Mouse (Mus musculus): ENCODE measurements around the gene Rnf207. TPM values are rescaled to one million over a fixed set of nuclear protein-coding genes. Genes with fewer than 3 reads are reported as not detected.

Rnf207 gene
- polyA plus RNA-seq, 1 experiment from 2014 or later, result 0.84 TPM

DNA sequence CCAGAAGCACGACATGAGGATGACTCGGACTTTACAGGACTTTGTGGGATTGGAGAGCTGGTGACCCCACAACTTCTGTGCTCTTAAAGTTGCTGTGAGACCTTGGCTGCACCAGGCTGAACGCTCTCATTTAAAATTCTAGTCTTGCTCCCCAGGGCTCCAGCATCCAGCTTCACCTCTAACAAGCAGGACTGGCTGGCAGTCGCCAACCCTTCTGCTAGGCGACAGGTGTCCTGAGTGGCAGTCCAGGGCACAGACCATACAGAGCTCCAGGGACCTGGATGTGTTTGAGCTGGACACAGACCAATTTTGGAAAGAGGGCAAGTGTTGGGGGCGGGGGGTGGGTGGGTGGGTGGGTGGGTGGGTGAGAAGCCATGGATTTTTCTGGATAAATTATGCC is 19.0 kb upstream of the Rnf207 start:
- Histone ChIP-seq H3K4me3 (replicated peaks; ENCODE audit: low read length) (no peak overlapping the region), H3K27ac (ENCODE audit: low read length) (no peak overlapping the region), H3K36me3 (ENCODE audit: control insufficient read depth, insufficient read depth, low read length) (peaks cover 8% of the 10 kb centered on the region), H3K4me2 (ENCODE audit: low read depth, low read length) (no peak overlapping the region), H3K9me3 (replicated peaks; ENCODE audit: control insufficient read depth, low read length) (no peaks in the 10 kb centered on the region), H3K4me1 (ENCODE audit: control insufficient read depth, insufficient read depth, low read length) (0 out of 2 replicates have a peak, but pooled peaks cover 6% of the 10 kb centered on the region), H3K27me3 (ENCODE audit: control insufficient read depth, insufficient read depth, low read length) (peaks cover 39% of the 10 kb centered on the region), H3K9ac (ENCODE audit: low read length) (no peak overlapping the region)
- ATAC-seq (ENCODE audit: insufficient read depth, low FRiP score), result no peak
- 30% methylated on average over 6 of the region's 6 CpGs for WGBS

DNA sequence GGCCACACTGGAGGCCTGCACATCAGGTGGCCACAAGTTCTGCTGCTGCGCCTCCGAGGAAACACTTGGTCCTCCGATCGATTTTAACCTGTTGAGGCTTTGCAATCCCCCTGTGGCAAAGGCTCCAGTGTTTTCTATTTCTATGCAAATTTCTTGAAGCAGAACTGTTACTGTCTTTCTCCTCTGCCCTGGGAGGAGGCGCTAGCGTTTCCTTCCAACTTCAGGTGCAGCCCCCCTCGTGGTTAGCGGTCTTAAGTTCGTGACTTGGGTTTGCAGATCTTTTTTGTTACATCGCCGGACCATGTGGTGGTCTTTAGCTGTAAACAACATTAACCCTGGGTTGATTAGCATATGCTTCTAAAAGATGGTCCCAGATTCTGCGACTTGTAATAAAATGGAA is 14.8 kb upstream of the Rnf207 start:
- H3K27ac ChIP-seq (ENCODE audit: low read length), result no peak overlapping the region
- WGBS, result 94% methylated on average over 12 of the region's 12 CpGs

DNA sequence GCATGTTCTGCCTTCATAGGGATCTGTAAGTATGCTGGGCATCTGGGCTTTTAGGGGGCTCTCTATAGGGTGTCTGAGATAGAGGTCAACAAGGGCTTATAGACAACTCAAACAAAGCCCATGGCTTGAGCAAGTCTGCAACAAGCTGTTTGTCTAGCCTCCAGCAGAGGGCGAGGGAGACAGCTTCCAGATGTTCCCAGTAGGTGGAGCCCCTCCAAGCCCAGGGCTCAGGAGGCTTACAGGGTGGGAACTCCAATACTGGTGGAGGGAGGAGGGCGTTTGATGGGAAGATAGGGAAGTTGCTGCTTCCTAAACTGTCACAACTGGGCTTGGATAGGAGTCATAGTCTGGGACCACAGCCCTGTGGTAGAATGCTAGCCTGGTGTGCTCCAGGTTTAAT is 14.2 kb upstream of the Rnf207 start:
- Histone ChIP-seq H3K4me3 (replicated peaks; ENCODE audit: low read length) (no peak overlapping the region), H3K27ac (ENCODE audit: low read length) (no peak overlapping the region), H3K4me1 (ENCODE audit: control insufficient read depth, insufficient read depth, low read length) (no peaks in the 10 kb centered on the region), H3K36me3 (ENCODE audit: control insufficient read depth, insufficient read depth, low read length) (peaks cover 30% of the 10 kb centered on the region), H3K9ac (ENCODE audit: low read length) (no peak overlapping the region), H3K4me2 (ENCODE audit: low read depth, low read length) (no peak overlapping the region), H3K27me3 (ENCODE audit: control insufficient read depth, insufficient read depth, low read length) (peaks cover 5% of the 10 kb centered on the region; the same call in 1 of the 2 replicates), H3K9me3 (replicated peaks; ENCODE audit: control insufficient read depth, low read length) (no peaks in the 10 kb centered on the region)
- peak; percentile 59; the same call in 1 of the 2 replicates for ATAC-seq (ENCODE audit: insufficient read depth, low FRiP score)
- 31% methylated on average over 2 of the region's 2 CpGs for WGBS

More for the DNA sequence above, 14.8 kb upstream of the Rnf207 start:
- H3K36me3 ChIP-seq (ENCODE audit: control insufficient read depth, insufficient read depth, low read length), result peaks cover 30% of the 10 kb centered on the region
- H3K9me3 ChIP-seq (replicated peaks; ENCODE audit: control insufficient read depth, low read length), result no peaks in the 10 kb centered on the region
- H3K4me2 ChIP-seq (ENCODE audit: low read depth, low read length), result no peak overlapping the region
- H3K4me1 ChIP-seq (ENCODE audit: control insufficient read depth, insufficient read depth, low read length), result 0 out of 2 replicates have a peak, but pooled peaks cover 3% of the 10 kb centered on the region
- ATAC-seq (ENCODE audit: insufficient read depth, low FRiP score), result no peak
- H3K27me3 ChIP-seq (ENCODE audit: control insufficient read depth, insufficient read depth, low read length), result peaks cover 11% of the 10 kb centered on the region
- no peak overlapping the region for H3K4me3 ChIP-seq (replicated peaks; ENCODE audit: low read length)
- H3K9ac ChIP-seq (ENCODE audit: low read length), result no peak overlapping the region

DNA sequence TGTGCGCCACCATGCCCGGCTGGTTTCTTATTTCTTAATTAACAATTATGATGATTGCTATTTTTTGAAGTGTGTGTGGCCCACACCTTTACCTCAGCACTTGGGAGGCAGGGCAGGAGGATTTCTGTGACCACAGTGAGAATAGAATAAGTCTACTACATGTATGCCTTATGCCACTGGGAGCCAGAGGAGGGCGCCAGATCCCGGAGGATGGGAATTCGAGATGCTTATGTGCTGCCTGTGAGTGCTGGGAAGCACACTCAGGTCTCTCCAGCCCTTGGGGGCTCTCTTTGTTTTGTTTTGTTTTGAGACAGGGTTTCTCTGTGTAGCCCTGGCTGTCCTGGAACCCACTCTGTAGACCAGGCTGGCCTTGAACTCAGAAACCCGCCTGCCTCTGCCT is 9.9 kb upstream of the Rnf207 start:
- H3K9ac ChIP-seq (ENCODE audit: low read length), result no peak overlapping the region
- H3K36me3 ChIP-seq (ENCODE audit: control insufficient read depth, insufficient read depth, low read length), result peaks cover 26% of the 10 kb centered on the region; the same call in 1 of the 2 replicates
- no peak overlapping the region for H3K4me3 ChIP-seq (replicated peaks; ENCODE audit: low read length)
- peaks cover 14% of the 10 kb centered on the region for H3K4me1 ChIP-seq (ENCODE audit: control insufficient read depth, insufficient read depth, low read length)
- 74% methylated on average over 6 of the region's 6 CpGs for WGBS
- no peaks in the 10 kb centered on the region for H3K9me3 ChIP-seq (replicated peaks; ENCODE audit: control insufficient read depth, low read length)
- H3K27me3 ChIP-seq (ENCODE audit: control insufficient read depth, insufficient read depth, low read length), result no peaks in the 10 kb centered on the region
- ATAC-seq (ENCODE audit: insufficient read depth, low FRiP score), result no peak
- no peak overlapping the region for H3K27ac ChIP-seq (ENCODE audit: low read length)
- no peak overlapping the region for H3K4me2 ChIP-seq (ENCODE audit: low read depth, low read length)

DNA sequence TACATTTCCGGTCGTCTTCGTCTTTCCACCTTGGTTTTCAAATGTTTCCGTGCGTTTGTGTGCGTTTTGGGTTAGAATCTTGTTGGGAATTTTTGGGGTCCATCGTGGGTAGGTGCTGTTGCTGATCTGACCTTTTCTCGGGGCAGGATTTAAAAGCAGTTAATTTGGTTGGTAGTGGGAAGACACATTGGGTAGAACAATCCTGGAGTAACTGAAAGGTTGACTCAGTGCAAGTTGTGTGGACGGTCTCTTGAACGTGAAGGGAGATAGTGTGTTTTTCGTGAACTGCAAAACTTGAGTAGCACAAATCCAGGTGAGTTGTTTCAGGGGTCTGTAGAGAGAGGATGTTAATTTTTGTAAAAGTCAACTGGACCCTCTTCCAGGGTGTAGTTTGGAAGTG is 7.8 kb upstream of the Rnf207 start:
- ATAC-seq (ENCODE audit: insufficient read depth, low FRiP score), result no peak
- Histone ChIP-seq H3K4me2 (ENCODE audit: low read depth, low read length) (peak overlapping the region; percentile 85), H3K4me3 (replicated peaks; ENCODE audit: low read length) (peak overlapping the region; percentile 99), H3K4me1 (ENCODE audit: control insufficient read depth, insufficient read depth, low read length) (peaks cover 14% of the 10 kb centered on the region), H3K9me3 (replicated peaks; ENCODE audit: control insufficient read depth, low read length) (no peaks in the 10 kb centered on the region), H3K27ac (ENCODE audit: low read length) (no peak overlapping the region; the same call in 1 of the 2 replicates), H3K36me3 (ENCODE audit: control insufficient read depth, insufficient read depth, low read length) (peaks cover 23% of the 10 kb centered on the region; the same call in 1 of the 2 replicates), H3K27me3 (ENCODE audit: control insufficient read depth, insufficient read depth, low read length) (no peaks in the 10 kb centered on the region), H3K9ac (ENCODE audit: low read length) (peak overlapping the region; percentile 98)
- under 1% methylated on average over 11 of the region's 11 CpGs for WGBS

DNA sequence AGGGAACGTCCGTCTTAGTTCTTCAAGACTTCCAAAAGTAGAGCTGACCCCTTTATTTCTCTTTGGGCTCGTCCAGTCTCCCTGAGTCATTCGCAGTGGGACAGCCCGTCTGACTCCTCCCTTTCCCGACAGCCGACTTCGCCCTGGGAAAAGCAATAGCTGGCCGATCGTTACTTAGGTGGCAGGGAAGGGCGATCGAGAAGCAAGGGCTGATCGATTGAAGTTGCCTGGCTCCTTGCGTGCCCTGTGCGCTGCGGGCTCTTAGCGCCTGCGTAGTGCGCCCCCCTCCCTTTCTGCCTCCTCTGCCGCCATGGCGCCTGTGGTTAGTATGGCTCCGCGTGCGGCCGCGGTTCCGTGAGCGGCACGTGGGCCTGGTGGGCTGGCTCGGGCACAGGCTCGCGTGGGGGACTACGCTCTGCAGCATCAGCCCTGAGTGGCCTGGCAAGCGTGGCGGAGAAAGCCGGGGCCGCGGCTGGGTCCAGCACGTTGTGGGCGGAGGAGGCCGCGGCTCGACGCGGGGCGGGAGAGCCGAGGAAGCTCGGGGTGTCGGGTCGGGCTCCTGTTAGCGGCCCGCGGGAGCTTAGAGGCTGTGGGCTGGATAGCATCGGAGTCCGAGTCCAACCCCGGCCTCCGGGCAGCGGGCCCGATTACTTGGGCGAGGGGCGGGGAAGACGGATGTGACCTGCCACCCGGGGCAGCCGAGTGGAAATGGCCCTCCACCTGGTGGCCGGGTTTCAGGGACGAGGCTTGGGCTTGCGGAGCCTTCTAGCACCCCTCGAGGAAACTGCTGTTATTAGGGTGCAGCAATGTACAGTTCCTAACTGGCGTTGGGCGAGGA is 7.0 kb upstream of the Rnf207 start, which contains the start of gene Rpl22:
Gene Rpl22 (plus strand): TSS at position 169 of the 838 bp plus-strand sequence.
- Histone ChIP-seq H3K4me1 (ENCODE audit: control insufficient read depth, insufficient read depth, low read length) (peaks cover 14% of the 10 kb centered on the region), H3K27ac (ENCODE audit: low read length) (peak within 1 kb of the TSS; percentile 79; the same call in 1 of the 2 replicates), H3K9ac (ENCODE audit: low read length) (peak within 1 kb of the TSS; percentile 98), H3K9me3 (replicated peaks; ENCODE audit: control insufficient read depth, low read length) (no peaks in the 10 kb centered on the region), H3K4me2 (ENCODE audit: low read depth, low read length) (peak within 1 kb of the TSS; percentile 85), H3K4me3 (replicated peaks; ENCODE audit: low read length) (peak within 1 kb of the TSS; percentile 99), H3K36me3 (ENCODE audit: control insufficient read depth, insufficient read depth, low read length) (0 out of 2 replicates have a peak, but pooled peaks cover 16% of the 10 kb centered on the region), H3K27me3 (ENCODE audit: control insufficient read depth, insufficient read depth, low read length) (no peaks in the 10 kb centered on the region)
- ATAC-seq (ENCODE audit: insufficient read depth, low FRiP score), result peak; percentile 96
- under 1% methylated on average over 69 of the region's 70 CpGs for WGBS

DNA sequence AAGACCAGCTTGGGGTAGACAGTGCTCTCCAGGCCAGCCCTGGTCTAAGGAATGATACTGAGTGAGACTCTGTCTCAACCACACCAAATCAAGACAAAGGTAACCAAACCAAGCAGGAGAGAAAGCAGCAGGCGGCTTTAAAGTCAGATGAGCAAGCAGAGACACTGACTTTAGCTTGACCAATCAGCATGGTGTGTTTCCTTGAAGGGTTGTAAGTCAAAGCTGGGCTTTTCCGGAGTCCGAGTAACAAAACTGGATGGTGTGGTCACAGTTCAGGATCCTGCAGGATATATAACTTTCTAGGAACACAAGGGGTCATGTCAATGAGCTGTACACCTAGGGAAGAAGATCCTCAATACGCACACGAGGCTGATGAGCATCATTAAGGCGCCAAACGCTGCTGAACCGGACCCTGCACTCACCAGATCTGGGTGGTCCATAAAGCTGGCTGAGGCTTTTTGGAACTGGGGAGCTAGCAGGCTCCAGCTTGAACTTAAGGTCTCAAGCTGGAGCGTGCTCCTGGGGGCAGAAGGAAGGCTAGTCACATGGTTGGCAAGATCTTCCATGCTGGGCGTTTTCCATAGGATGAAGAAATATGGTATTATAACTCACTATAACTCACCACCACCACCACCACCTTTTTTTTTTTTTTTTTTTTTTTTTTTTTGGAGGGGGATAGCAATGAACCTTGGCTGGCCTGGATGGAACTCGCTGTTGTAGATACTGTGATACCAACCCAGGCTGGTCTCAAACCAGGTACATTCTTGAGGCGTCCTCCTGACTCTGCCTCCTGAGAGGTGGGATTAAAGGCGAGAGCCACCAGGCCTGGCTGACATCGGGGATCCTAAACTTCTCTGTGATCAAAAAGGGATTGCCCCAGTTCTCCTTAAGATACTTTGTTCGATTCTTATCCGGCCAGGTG is 6.1 kb upstream of the Rnf207 start:
- peak overlapping the region; percentile 64 for H3K9ac ChIP-seq (ENCODE audit: low read length)

DNA sequence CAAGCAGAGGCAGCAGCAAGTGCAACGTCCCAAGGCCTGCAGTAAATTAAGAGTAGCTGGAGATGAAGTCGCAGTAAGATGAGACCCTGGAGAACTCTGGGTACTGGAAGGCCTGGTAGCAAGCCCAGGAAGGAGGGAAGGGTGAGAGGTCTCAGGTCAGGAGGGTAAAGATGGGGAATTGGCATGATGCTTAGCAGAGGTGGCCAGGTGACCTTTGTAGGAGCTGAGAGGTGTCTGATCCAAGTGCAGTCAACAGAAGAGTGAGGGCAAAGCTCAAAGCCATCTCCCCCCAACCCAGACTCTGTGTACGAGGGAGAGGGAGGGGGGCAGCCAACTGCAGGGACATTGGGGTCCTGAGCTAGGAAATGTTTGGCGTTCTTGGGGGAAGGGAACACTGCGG is 2.7 kb upstream of the Rnf207 start:
- Histone ChIP-seq H3K9ac (ENCODE audit: low read length) (no peak overlapping the region), H3K27ac (ENCODE audit: low read length) (no peak overlapping the region), H3K9me3 (replicated peaks; ENCODE audit: control insufficient read depth, low read length) (no peaks in the 10 kb centered on the region), H3K27me3 (ENCODE audit: control insufficient read depth, insufficient read depth, low read length) (peaks cover 13% of the 10 kb centered on the region), H3K36me3 (ENCODE audit: control insufficient read depth, insufficient read depth, low read length) (no peaks in the 10 kb centered on the region), H3K4me3 (replicated peaks; ENCODE audit: low read length) (no peak overlapping the region), H3K4me2 (ENCODE audit: low read depth, low read length) (no peak overlapping the region), H3K4me1 (ENCODE audit: control insufficient read depth, insufficient read depth, low read length) (peaks cover under 1% of the 10 kb centered on the region; the same call in 1 of the 2 replicates)
- ATAC-seq (ENCODE audit: insufficient read depth, low FRiP score), result no peak
- 52% methylated on average over 5 of the region's 5 CpGs for WGBS

More for the DNA sequence above, 6.1 kb upstream of the Rnf207 start:
- Histone ChIP-seq H3K4me1 (ENCODE audit: control insufficient read depth, insufficient read depth, low read length) (peaks cover 14% of the 10 kb centered on the region), H3K4me3 (replicated peaks; ENCODE audit: low read length) (peak overlapping the region; percentile 99), H3K4me2 (ENCODE audit: low read depth, low read length) (peak overlapping the region; percentile 49), H3K36me3 (ENCODE audit: control insufficient read depth, insufficient read depth, low read length) (0 out of 2 replicates have a peak, but pooled peaks cover 8% of the 10 kb centered on the region), H3K27me3 (ENCODE audit: control insufficient read depth, insufficient read depth, low read length) (no peaks in the 10 kb centered on the region), H3K27ac (ENCODE audit: low read length) (peak overlapping the region; percentile 13; the same call in 1 of the 2 replicates), H3K9me3 (replicated peaks; ENCODE audit: control insufficient read depth, low read length) (no peaks in the 10 kb centered on the region)
- peak; percentile 15; the same call in 1 of the 2 replicates for ATAC-seq (ENCODE audit: insufficient read depth, low FRiP score)
- WGBS, result 47% methylated on average over 16 of the region's 16 CpGs

Data from stomach, embryonic 16.5 days (tissue).